Mouse (Mus musculus) lung, adult 18-20 months (tissue): ENCODE data around the gene C8a.

Experiments
- DNase-seq, 2 experiments: peaks; one replicate each; pipeline ENCODE4 v3.0.0; 2022; ENCODE audit warnings: mixed read lengths in 2 of 2

Gene C8a

GRCm38 (mm10) chr4:104766065-104766464, 110.1 kb downstream of the C8a start, which contains the start of gene C8b:
TSS of gene C8b (plus strand) at chr4:104766317.
- no peak for DNase-seq
